In genomic region chr10:121686153-121686660, GRCm38 (mm10) we compare ENCODE assay signal across 12 mouse cellular contexts. TPM values are rescaled to one million over a fixed set of nuclear protein-coding genes. Genes with fewer than 3 reads are reported as not detected.
DNase-seq lines count a peak whose midpoint lies in the region; TF ChIP-seq lines count a peak whose summit lies in the region.
"Had no signal": no experiment of that assay in that cellular context is flagged by ENCODE, and none has a peak within 500 bp of the region (broad histone marks: within the 10 kb centered on the region; RNA-seq: fewer than 3 reads in every experiment).

No protein-coding gene starts in this region.

- no peaks in the 10 kb centered on the region for H3K27me3 ChIP-seq in MEL (ENCODE audit: control insufficient read depth in 1 of 2, insufficient read depth in 2 of 2, low read length in 2 of 2)
- H3K27me3 ChIP-seq: hindbrain, embryonic 13.5 days; liver, embryonic 13.5 days had no signal

- H3K4me1 ChIP-seq in MEL (ENCODE audit: control insufficient read depth in 1 of 2, insufficient read depth in 2 of 2, low read length in 2 of 2): no peaks in the 10 kb centered on the region
- H3K4me1 ChIP-seq: liver, embryonic 13.5 days had no signal

- no peak for TF ChIP-seq EP300 in MEL (IDR thresholded peaks at IDR 0.05; ENCODE audit: low read depth in 1 of 2, low read length in 2 of 2)

- no peaks in the 10 kb centered on the region for H3K79me2 ChIP-seq in MEL (ENCODE audit: control insufficient read depth, insufficient read depth, low read length, poor library complexity)

- no peaks in the 10 kb centered on the region for H3K9me3 ChIP-seq in MEL (replicated peaks; ENCODE audit: insufficient read depth, low read length)
- H3K9me3 ChIP-seq: hindbrain, embryonic 13.5 days; liver, embryonic 13.5 days had no signal

- no peak for TF ChIP-seq POLR2A in MEL (IDR thresholded peaks at IDR 0.05; ENCODE audit: control insufficient read depth in 1 of 2, insufficient read depth in 1 of 2, low read depth in 1 of 2, low read length in 2 of 2, poor library complexity in 1 of 2)

- peak; percentile 63 for TF ChIP-seq CTCF in gastrocnemius, adult 2 months (IDR thresholded peaks at IDR 0.05)
- 0 out of 6 replicates have a peak, but pooled peaks of 1 of the 3 experiments have one; percentile 18 for TF ChIP-seq CTCF in MEL (IDR thresholded peaks at IDR 0.05 in 2 of 3, conservative IDR thresholded peaks at IDR 0.05 in 1 of 3; ENCODE audit: control insufficient read depth in 1 of 3, insufficient read depth in 1 of 3, low read depth in 2 of 3, low read length in 3 of 3, poor library complexity in 1 of 3, severe bottlenecking in 1 of 3)

- intact Hi-C loops in gastrocnemius, adult 2 months (cut with DNase I): loop anchor here (2.0 kb wide), 1 partner anchor 367 kb away; no protein-coding TSS in a partner anchor
- intact Hi-C loops in gastrocnemius, postnatal 14 days (cut with DNase I; ENCODE audit: low total_unique reads): no loop called here

- TF ChIP-seq RAD21 in MEL (IDR thresholded peaks at IDR 0.05; ENCODE audit: low read depth, low read length): peak; percentile 3

- H3K27ac ChIP-seq in gastrocnemius, adult 2 months: no peak overlapping the region
- H3K27ac ChIP-seq in MEL (ENCODE audit: control insufficient read depth, low read depth, low read length): no peak overlapping the region
- H3K27ac ChIP-seq: hindbrain, embryonic 13.5 days; liver, embryonic 13.5 days had no signal

- no peak overlapping the region for H3K4me3 ChIP-seq in gastrocnemius, adult 2 months
- no peak overlapping the region for H3K4me3 ChIP-seq in MEL (ENCODE audit: control insufficient read depth in 1 of 2, insufficient read depth in 1 of 2, low read depth in 2 of 2, low read length in 2 of 2)
- H3K4me3 ChIP-seq: hindbrain, embryonic 13.5 days; liver, embryonic 13.5 days had no signal

- DNase-seq in gastrocnemius, adult 2 months: peak; percentile 26
- no peak for DNase-seq in gastrocnemius, postnatal 14 days
- DNase-seq in lung, postnatal 10 days: peak; percentile 35
- DNase-seq in lung, postnatal 14 days: no peak
- no peak for DNase-seq in MEL (ENCODE audit: low read depth, low spot score)
- peak; percentile 24 to 47 for DNase-seq in kidney, postnatal 25 days
- DNase-seq in frontal cortex, postnatal 14 days (ENCODE audit: low spot score in 2 of 2): no peak
- no peak for DNase-seq in spleen, postnatal 36 days (ENCODE audit: low spot score in 2 of 2)
- DNase-seq: liver, embryonic 13.5 days had no signal

- H3K9ac ChIP-seq in MEL (ENCODE audit: control insufficient read depth, low read depth, low read length, poor library complexity, severe bottlenecking): no peak overlapping the region
- H3K9ac ChIP-seq: hindbrain, embryonic 13.5 days; liver, embryonic 13.5 days had no signal

- H3K36me3 ChIP-seq in MEL (ENCODE audit: control insufficient read depth in 1 of 2, insufficient read depth in 2 of 2, low read length in 2 of 2): no peaks in the 10 kb centered on the region
- H3K36me3 ChIP-seq: hindbrain, embryonic 13.5 days; liver, embryonic 13.5 days had no signal

TF ChIP-seq in MEL, 35 proteins besides CTCF, POLR2A, EP300 and RAD21:
- TF ChIP-seq ETS1 (IDR thresholded peaks at IDR 0.05; ENCODE audit: low read depth, low read length) (no peak), ZKSCAN1 (IDR thresholded peaks at IDR 0.05; ENCODE audit: low read depth, low read length) (no peak), ELF1 (IDR thresholded peaks at IDR 0.05; ENCODE audit: low read depth, low read length) (no peak), POLR2AphosphoS2 (IDR thresholded peaks at IDR 0.05; ENCODE audit: low read length) (no peak), SMC3 (IDR thresholded peaks at IDR 0.05; ENCODE audit: low read depth, low read length) (no peak), POLR2AphosphoS5 (IDR thresholded peaks at IDR 0.05; ENCODE audit: borderline replicate concordance, low read depth, low read length) (no peak), KAT2A (conservative IDR thresholded peaks at IDR 0.05; ENCODE audit: low read depth, low read length) (no peak), TAL1 (IDR thresholded peaks at IDR 0.05; ENCODE audit: low read length) (no peak), BHLHE40 (IDR thresholded peaks at IDR 0.05; ENCODE audit: borderline replicate concordance, low read depth, low read length) (no peak), TCF12 (IDR thresholded peaks at IDR 0.05; ENCODE audit: low read depth, low read length) (no peak), MYC (IDR thresholded peaks at IDR 0.05; ENCODE audit: low read depth, low read length) (no peak)

RNA-seq across cellular contexts. Expression of gene D930020B18Rik, which starts 44.8 kb away (rescaled TPM):
- not detected for total RNA-seq in gastrocnemius, adult 2 months (2021)
- total RNA-seq in gastrocnemius, postnatal 14 days (2021): not detected
- 0.46 and 0.65 TPM in 2 replicates for total RNA-seq in MEL (2012; rRNA removed)
- under 1 TPM in 1 of 2 experiments, not detected in 1; 0.61 TPM for polyA plus RNA-seq in MEL (2012; ENCODE audit: insufficient read depth in 1 of 2, insufficient read length in 2 of 2, low read depth in 1 of 2, low replicate concordance in 2 of 2, missing spikeins in 1 of 2)
- total RNA-seq: heart, adult 18-20 months; monocyte, adult 5-6 weeks had no signal
- polyA plus RNA-seq: liver, embryonic 13.5 days had no signal

RNA-seq across cellular contexts. Expression of gene BC048403, which starts 53.5 kb away (rescaled TPM):
- 1 to 10 TPM; 1.5 to 2.0 TPM for total RNA-seq in gastrocnemius, adult 2 months (2021)
- 1 to 10 TPM; 1.4 to 2.0 TPM for total RNA-seq in gastrocnemius, postnatal 14 days (2021)
- total RNA-seq in MEL (2012; rRNA removed): 2.5 and 2.7 TPM in 2 replicates
- 10 to 100 TPM in 1 of 2 experiments, not detected in 1; 11.6 TPM for polyA plus RNA-seq in MEL (2012; ENCODE audit: insufficient read depth in 1 of 2, insufficient read length in 2 of 2, low read depth in 1 of 2, low replicate concordance in 2 of 2, missing spikeins in 1 of 2)

Comparison
In these comparisons a context has a peak if more than half of its experiments do, and no peak if none do; other contexts are left out.
1. DNase-seq: peak in gastrocnemius, adult 2 months (single experiment), lung, postnatal 10 days (single experiment) and kidney, postnatal 25 days (2 of 2); none in gastrocnemius, postnatal 14 days (single experiment), lung, postnatal 14 days (single experiment), MEL (single experiment), frontal cortex, postnatal 14 days (0 of 2) and spleen, postnatal 36 days (0 of 2).